Mouse (Mus musculus) thymus, adult 2 months (tissue): Measurements from ENCODE around the gene Rpn1. TPM values are rescaled to one million over a fixed set of nuclear protein-coding genes. Genes with fewer than 3 reads are reported as not detected.
"Not testable (repeated sequence)": the region's sequence is repeated elsewhere in the genome, so short reads cannot be mapped to it uniquely, and the experiment has no call there.

Source experiments
- DNase-seq: peaks from one replicate; pipeline ENCODE4 v3.0.0; 2021
- H3K27ac ChIP-seq: fragments of 200-500 bp; 2 replicates; pipeline ENCODE4 v1.5.1; 2012; ENCODE audit warnings: low read length, control low read depth; ENCODE audit not compliant: control insufficient read depth, insufficient read depth
- H3K27me3 ChIP-seq: fragments of 200-500 bp; 2 replicates; pipeline ENCODE4 v1.6.1; 2012; ENCODE audit warnings: mild to moderate bottlenecking, low read length, moderate library complexity, mixed read lengths; ENCODE audit not compliant: control insufficient read depth, insufficient read depth
- H3K36me3 ChIP-seq: fragments of 200-500 bp; 2 replicates; pipeline ENCODE4 v1.6.1; 2012; ENCODE audit warnings: mild to moderate bottlenecking, low read length, moderate library complexity; ENCODE audit not compliant: control insufficient read depth, insufficient read depth
- H3K4me1 ChIP-seq: fragments of 200-500 bp; replicated peaks from 2 replicates; pipeline ENCODE4 v1.6.1; 2012; ENCODE audit warnings: low read length; ENCODE audit not compliant: control insufficient read depth, insufficient read depth
- H3K4me3 ChIP-seq: fragments of 200-500 bp; 2 replicates; pipeline ENCODE4 v1.5.1; 2012; ENCODE audit warnings: mild to moderate bottlenecking, low read length, control low read depth, moderate library complexity; ENCODE audit not compliant: control insufficient read depth, insufficient read depth
- CTCF ChIP-seq: fragments of 200-500 bp; IDR thresholded peaks from 2 replicates; pipeline ENCODE4 v1.5.1; 2012; ENCODE audit warnings: mild to moderate bottlenecking, control low read depth, low read length, moderate library complexity, borderline replicate concordance; ENCODE audit not compliant: control insufficient read depth, poor library complexity, insufficient read depth; ENCODE audit errors: extremely low read depth
- POLR2A ChIP-seq: fragments of 200-500 bp; IDR thresholded peaks from 2 replicates; pipeline ENCODE4 v1.6.1; 2012; ENCODE audit warnings: mild to moderate bottlenecking, low read length, control low read depth, moderate library complexity; ENCODE audit not compliant: control insufficient read depth, poor library complexity, insufficient read depth; ENCODE audit errors: extremely low read depth
- WGBS: fragments of 180-500 bp; shearing (Covaris S2); methylation state at CpG from one replicate; pipeline ENCODE4 v1.1.7; 2018; 5-methylcytosine and 5-hydroxymethylcytosine counted together
- polyA plus RNA-seq: library from polyadenylated mRNA; depleted of rRNA; stranded (reverse); fragments of >200 nt; gene quantifications from 2 replicates; pipeline ENCODE4 v1.2.3, GENCODE M21; 2012

Rpn1 gene
- polyA plus RNA-seq, 1 experiment = 158 TPM

GRCm38 (mm10) chr6:88123858-88124261 is 39.6 kb downstream of the Rpn1 start:
- Histone ChIP-seq H3K27me3 (no peaks in the 10 kb centered on the region), H3K4me3 (no peak overlapping the region), H3K36me3 (no peaks in the 10 kb centered on the region), H3K4me1 (no peaks in the 10 kb centered on the region; the same call in 1 of the 2 replicates), H3K27ac (no peak overlapping the region)
- 13% methylated on average over 9 of the region's 9 CpGs for WGBS
- TF ChIP-seq CTCF = no peak
- no peak for TF ChIP-seq POLR2A
- DNase-seq = no peak

- H3K4me1 ChIP-seq = no peaks in the 10 kb centered on the region; the same call in 1 of the 2 replicates
- H3K27me3 ChIP-seq = no peaks in the 10 kb centered on the region
- DNase-seq = no peak
- 91% methylated on average over 4 of the region's 4 CpGs for WGBS
- H3K4me3 ChIP-seq = no peak overlapping the region
- H3K27ac ChIP-seq = no peak overlapping the region
- no peaks in the 10 kb centered on the region for H3K36me3 ChIP-seq
- TF ChIP-seq CTCF (no peak), POLR2A (no peak)
These were observed 40.3 kb downstream of the Rpn1 start for GRCm38 (mm10) chr6:88124551-88124950.

GRCm38 (mm10) chr6:88125815-88126214 is 41.5 kb downstream of the Rpn1 start:
- 96% methylated on average over 10 of the region's 10 CpGs for WGBS
- DNase-seq, H3K27ac ChIP-seq, H3K36me3 ChIP-seq, H3K27me3 ChIP-seq, H3K4me1 ChIP-seq, H3K4me3 ChIP-seq: not testable (repeated sequence)

GRCm38 (mm10) chr6:88131521-88131920 is 47.2 kb downstream of the Rpn1 start:
- TF ChIP-seq CTCF = no peak
- TF ChIP-seq POLR2A = no peak
- Histone ChIP-seq H3K4me1 (0 out of 2 replicates have a peak, but pooled peaks cover 2% of the 10 kb centered on the region), H3K36me3 (no peaks in the 10 kb centered on the region), H3K27ac (no peak overlapping the region), H3K4me3 (no peak overlapping the region), H3K27me3 (no peaks in the 10 kb centered on the region)
- no peak for DNase-seq
- WGBS = 65% methylated on average over 5 of the region's 5 CpGs

GRCm38 (mm10) chr6:88132051-88132450 is 47.8 kb downstream of the Rpn1 start:
- no peak overlapping the region for H3K27ac ChIP-seq
- TF ChIP-seq CTCF (no peak), POLR2A (no peak)
- 26% methylated on average over 17 of the region's 17 CpGs for WGBS
- no peak overlapping the region for H3K4me3 ChIP-seq
- no peaks in the 10 kb centered on the region for H3K27me3 ChIP-seq
- 0 out of 2 replicates have a peak, but pooled peaks cover 2% of the 10 kb centered on the region for H3K4me1 ChIP-seq
- no peak for DNase-seq
- H3K36me3 ChIP-seq = no peaks in the 10 kb centered on the region

- TF ChIP-seq POLR2A (no peak), CTCF (no peak)
- no peak for DNase-seq
- Histone ChIP-seq H3K36me3 (no peaks in the 10 kb centered on the region), H3K27ac (no peak overlapping the region), H3K27me3 (no peaks in the 10 kb centered on the region), H3K4me1 (0 out of 2 replicates have a peak, but pooled peaks cover 2% of the 10 kb centered on the region), H3K4me3 (no peak overlapping the region)
- WGBS = 96% methylated on average over 6 of the region's 6 CpGs
These were observed 48.8 kb downstream of the Rpn1 start for GRCm38 (mm10) chr6:88133061-88133460.

GRCm38 (mm10) chr6:88133878-88134277 is 49.6 kb downstream of the Rpn1 start:
- Histone ChIP-seq H3K27ac (no peak overlapping the region), H3K27me3 (no peaks in the 10 kb centered on the region), H3K4me1 (0 out of 2 replicates have a peak, but pooled peaks cover 2% of the 10 kb centered on the region), H3K36me3 (no peaks in the 10 kb centered on the region), H3K4me3 (no peak overlapping the region)
- DNase-seq = no peak
- no peak for TF ChIP-seq POLR2A
- no peak for TF ChIP-seq CTCF
- WGBS = 89% methylated on average over 6 of the region's 6 CpGs

- DNase-seq = no peak
- no peak for TF ChIP-seq CTCF
- no peak for TF ChIP-seq POLR2A
- no peak overlapping the region for H3K27ac ChIP-seq
- no peak overlapping the region for H3K4me3 ChIP-seq
- H3K27me3 ChIP-seq = no peaks in the 10 kb centered on the region
- H3K36me3 ChIP-seq = no peaks in the 10 kb centered on the region
- H3K4me1 ChIP-seq = no peaks in the 10 kb centered on the region
- 38% methylated on average over 15 of the region's 15 CpGs for WGBS
These were observed 51.9 kb downstream of the Rpn1 start for GRCm38 (mm10) chr6:88136201-88136631.
